Mouse (Mus musculus) embryonic fibroblast, embryonic 13.5 days (primary cell): ENCODE measurements around the gene Mok.

ENCODE experiments used
- CTCF ChIP-seq: IDR thresholded peaks from 2 replicates; pipeline ENCODE4 v1.5.1; 2011; ENCODE audit warnings: mild to moderate bottlenecking, control low read depth, low read length, moderate library complexity, borderline replicate concordance; ENCODE audit not compliant: insufficient read depth
- POLR2A ChIP-seq: IDR thresholded peaks from 2 replicates; pipeline ENCODE4 v1.6.1; 2011; ENCODE audit warnings: low read depth, mild to moderate bottlenecking, control low read depth, low read length, moderate library complexity

DNA sequence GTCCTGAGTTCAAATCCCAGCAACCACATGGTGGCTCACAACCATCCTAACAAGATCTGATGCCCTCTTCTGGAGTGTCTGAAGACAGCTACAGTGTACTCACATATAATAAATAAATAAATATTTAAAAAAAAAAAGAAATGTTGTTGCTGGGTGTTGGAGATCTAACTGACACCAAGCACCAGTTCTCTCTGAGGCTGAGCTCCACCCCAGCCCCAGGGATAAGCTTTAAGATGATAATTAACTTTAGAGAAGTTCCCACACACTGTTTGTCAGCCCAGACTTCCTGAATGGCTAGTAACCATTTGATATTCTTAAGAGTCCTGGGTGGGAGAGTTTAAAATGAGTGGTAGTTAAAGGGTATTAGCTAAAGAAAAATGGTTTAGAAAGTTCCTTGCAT, 19.6 kb upstream of the Mok start:
- TF ChIP-seq POLR2A: no peak
- no peak for TF ChIP-seq CTCF
